Mouse (Mus musculus) limb, embryonic 11.5 days (tissue): ENCODE measurements around the gene Sorbs2. TPM values are rescaled to one million over a fixed set of nuclear protein-coding genes. Genes with fewer than 3 reads are reported as not detected.

ENCODE experiments used
- ATAC-seq: fragments of 200-750 bp; cut with Nextera tagmentation; 2 replicates; pipeline ENCODE4 v1.8.0; 2017; ENCODE audit warnings: low read depth; ENCODE audit not compliant: insufficient number of reproducible peaks, low FRiP score, low TSS enrichment
- DNase-seq: peaks from one replicate; pipeline ENCODE4 v3.0.0-alpha.2; 2015; ENCODE audit warnings: low spot score
- H3K27ac ChIP-seq: fragments of 300-500 bp; sonication (generic); replicated peaks from 2 replicates; pipeline ENCODE4 v1.5.1; 2014; ENCODE audit warnings: low read depth, mild to moderate bottlenecking, low read length
- H3K27me3 ChIP-seq: fragments of 300-500 bp; sonication (generic); 2 replicates; pipeline ENCODE4 v1.6.1; 2014; ENCODE audit warnings: mild to moderate bottlenecking, low read length, mixed read lengths; ENCODE audit not compliant: control insufficient read depth, insufficient read depth
- H3K36me3 ChIP-seq: fragments of 300-500 bp; sonication (generic); 2 replicates; pipeline ENCODE4 v1.6.1; 2014; ENCODE audit warnings: mild to moderate bottlenecking, low read length, moderate library complexity, mixed read lengths; ENCODE audit not compliant: control insufficient read depth, insufficient read depth
- H3K4me1 ChIP-seq: fragments of 300-500 bp; sonication (generic); 2 replicates; pipeline ENCODE4 v1.6.1; 2014; ENCODE audit warnings: low read length, mixed read lengths; ENCODE audit not compliant: control insufficient read depth, insufficient read depth
- H3K4me2 ChIP-seq: fragments of 300-500 bp; sonication (generic); 2 replicates; pipeline ENCODE4 v1.6.1; 2014; ENCODE audit warnings: low read depth, mild to moderate bottlenecking, moderate library complexity; ENCODE audit not compliant: severe bottlenecking
- H3K4me3 ChIP-seq: fragments of 300-500 bp; sonication (generic); 2 replicates; pipeline ENCODE4 v1.5.1; 2014; ENCODE audit warnings: low read depth, low read length
- H3K9ac ChIP-seq: fragments of 300-500 bp; sonication (generic); 2 replicates; pipeline ENCODE4 v1.6.1; 2014; ENCODE audit warnings: mild to moderate bottlenecking, low read length
- H3K9me3 ChIP-seq: fragments of 300-500 bp; sonication (generic); 2 replicates; pipeline ENCODE4 v1.6.1; 2016; ENCODE audit warnings: low read length; ENCODE audit not compliant: control insufficient read depth
- WGBS: fragments of 180-500 bp; shearing (Covaris S2); extraction: QIAGEN DNeasy Blood & Tissue Kit; methylation state at CpG from one replicate; pipeline ENCODE4 v1.1.7; 2014; 5-methylcytosine and 5-hydroxymethylcytosine counted together
- polyA plus RNA-seq: library from polyadenylated mRNA; unstranded; fragments of >200 nt; fragmentation: Nextera tagmentation; extraction: Ambion mirVana; gene quantifications from 2 replicates; pipeline ENCODE4 v1.2.1, GENCODE M21; 2014

Sorbs2 gene
- polyA plus RNA-seq, 1 experiment from 2014 or later, result 26.1 TPM

DNA sequence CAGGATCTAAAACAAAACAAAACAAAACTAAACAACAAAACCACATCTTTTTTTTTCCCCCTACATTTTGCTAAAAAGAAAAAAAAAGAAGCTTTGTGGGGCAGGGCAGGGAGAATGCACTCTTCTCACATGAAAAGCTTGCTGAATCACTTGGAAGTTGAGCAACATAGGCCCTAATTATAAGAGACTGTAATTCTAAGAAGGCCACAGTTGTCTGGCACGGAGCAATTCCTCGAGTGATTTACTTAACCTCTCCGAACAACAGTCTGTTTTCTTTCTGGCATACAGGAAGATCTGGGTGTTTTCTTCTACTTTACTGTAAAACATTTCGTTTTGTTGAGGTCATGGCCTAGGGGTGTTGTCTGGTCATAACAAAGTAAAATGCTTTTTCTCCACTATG is 202.1 kb downstream of the Sorbs2 start:
- Histone ChIP-seq H3K36me3 (no peaks in the 10 kb centered on the region), H3K9me3 (no peaks in the 10 kb centered on the region), H3K4me3 (no peak overlapping the region), H3K9ac (no peak overlapping the region), H3K4me2 (no peak overlapping the region), H3K27me3 (no peaks in the 10 kb centered on the region), H3K27ac (no peak overlapping the region), H3K4me1 (no peaks in the 10 kb centered on the region)
- WGBS, result 65% methylated on average over 4 of the region's 4 CpGs
- no peak for ATAC-seq
- DNase-seq, result no peak

- Histone ChIP-seq H3K4me2 (no peak overlapping the region), H3K4me3 (no peak overlapping the region), H3K27ac (no peak overlapping the region), H3K36me3 (no peaks in the 10 kb centered on the region), H3K9ac (no peak overlapping the region), H3K27me3 (no peaks in the 10 kb centered on the region), H3K9me3 (no peaks in the 10 kb centered on the region), H3K4me1 (no peaks in the 10 kb centered on the region)
- 95% methylated on average over 6 of the region's 6 CpGs for WGBS
- no peak for ATAC-seq
- no peak for DNase-seq
Measured at GRCm38 (mm10) chr8:45712610-45713009, 205.0 kb downstream of the Sorbs2 start.

- H3K9me3 ChIP-seq, result no peaks in the 10 kb centered on the region
- WGBS, result 28% methylated on average over 3 of the region's 3 CpGs
- DNase-seq (no peak), ATAC-seq (no peak)
- H3K27me3 ChIP-seq, result no peaks in the 10 kb centered on the region
- H3K9ac ChIP-seq, result no peak overlapping the region
- no peaks in the 10 kb centered on the region for H3K36me3 ChIP-seq
- no peak overlapping the region for H3K4me3 ChIP-seq
- H3K4me1 ChIP-seq, result no peaks in the 10 kb centered on the region
- no peak overlapping the region for H3K4me2 ChIP-seq
- H3K27ac ChIP-seq, result no peak overlapping the region
Measured at GRCm38 (mm10) chr8:45714806-45715205, 207.2 kb downstream of the Sorbs2 start.

DNA sequence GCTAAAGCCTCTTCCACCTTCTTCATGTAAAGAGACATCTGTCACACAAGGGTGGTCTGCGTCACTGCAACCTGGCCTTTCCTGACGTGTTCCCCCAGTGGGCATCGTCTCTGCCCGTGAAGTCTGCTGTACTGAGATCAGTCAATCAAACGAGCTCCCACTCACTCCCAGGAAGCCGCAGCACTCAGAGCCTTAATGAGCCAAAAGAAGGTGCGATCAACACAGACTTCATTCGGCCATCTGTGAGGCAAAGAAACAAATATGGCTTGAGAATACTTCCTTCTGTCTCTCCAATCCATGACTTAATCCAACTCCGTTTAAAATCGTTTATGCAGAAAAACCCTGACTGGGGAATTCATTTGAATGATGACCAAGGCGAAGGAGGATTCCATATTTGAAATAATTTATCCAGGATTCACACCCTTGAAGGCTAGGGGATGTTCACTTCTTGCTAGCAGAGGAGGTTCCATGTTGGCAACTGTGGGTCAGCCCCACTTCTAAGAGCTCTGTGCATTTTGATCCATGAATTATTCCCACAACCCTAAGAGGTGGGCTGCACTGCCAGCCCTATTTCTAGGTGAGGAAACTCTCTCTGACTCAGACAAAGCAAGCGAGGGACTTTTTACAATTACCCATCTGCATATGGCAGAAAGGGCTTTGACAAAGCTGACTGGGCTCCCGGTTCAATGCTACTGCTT is 207.9 kb downstream of the Sorbs2 start:
- Histone ChIP-seq H3K27ac (no peak overlapping the region), H3K4me2 (no peak overlapping the region), H3K4me3 (no peak overlapping the region), H3K9me3 (no peaks in the 10 kb centered on the region), H3K27me3 (no peaks in the 10 kb centered on the region), H3K9ac (no peak overlapping the region), H3K36me3 (no peaks in the 10 kb centered on the region), H3K4me1 (no peaks in the 10 kb centered on the region)
- no peak for DNase-seq
- no peak for ATAC-seq
- WGBS, result 64% methylated on average over 13 of the region's 13 CpGs

DNA sequence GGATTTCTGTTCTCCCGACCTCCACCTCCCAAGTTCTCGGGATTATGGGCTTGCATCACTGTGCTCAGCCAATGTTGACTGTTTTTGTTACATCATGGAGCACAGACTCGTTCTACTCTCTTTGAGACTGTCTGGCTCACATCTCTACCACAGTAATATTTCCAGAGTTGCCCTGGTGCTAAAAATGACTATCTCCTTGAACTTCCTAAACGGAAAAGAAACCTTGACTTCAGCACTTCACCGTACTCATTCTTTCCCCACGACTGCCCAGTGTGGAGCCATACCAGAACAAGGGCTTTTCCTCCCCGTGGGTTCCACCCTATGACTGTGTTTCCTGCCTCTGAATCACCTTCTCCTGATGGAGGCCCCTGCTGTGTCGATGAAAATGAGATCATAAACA is 212.2 kb downstream of the Sorbs2 start:
- no peaks in the 10 kb centered on the region for H3K4me1 ChIP-seq
- H3K9me3 ChIP-seq, result no peaks in the 10 kb centered on the region
- WGBS, result 65% methylated on average over 8 of the region's 8 CpGs
- H3K27me3 ChIP-seq, result no peaks in the 10 kb centered on the region
- H3K27ac ChIP-seq, result no peak overlapping the region
- DNase-seq (no peak), ATAC-seq (no peak)
- H3K4me2 ChIP-seq, result no peak overlapping the region
- H3K9ac ChIP-seq, result no peak overlapping the region
- no peak overlapping the region for H3K4me3 ChIP-seq
- H3K36me3 ChIP-seq, result no peaks in the 10 kb centered on the region

GRCm38 (mm10) chr8:45724204-45724603 is 216.6 kb downstream of the Sorbs2 start:
- H3K36me3 ChIP-seq, result no peaks in the 10 kb centered on the region
- H3K4me1 ChIP-seq, result no peaks in the 10 kb centered on the region
- no peaks in the 10 kb centered on the region for H3K27me3 ChIP-seq
- WGBS, result 79% methylated on average over 3 of the region's 3 CpGs
- H3K4me2 ChIP-seq, result no peak overlapping the region
- no peak overlapping the region for H3K27ac ChIP-seq
- H3K9ac ChIP-seq, result no peak overlapping the region
- DNase-seq (no peak), ATAC-seq (no peak)
- H3K9me3 ChIP-seq, result no peaks in the 10 kb centered on the region
- H3K4me3 ChIP-seq, result no peak overlapping the region

DNA sequence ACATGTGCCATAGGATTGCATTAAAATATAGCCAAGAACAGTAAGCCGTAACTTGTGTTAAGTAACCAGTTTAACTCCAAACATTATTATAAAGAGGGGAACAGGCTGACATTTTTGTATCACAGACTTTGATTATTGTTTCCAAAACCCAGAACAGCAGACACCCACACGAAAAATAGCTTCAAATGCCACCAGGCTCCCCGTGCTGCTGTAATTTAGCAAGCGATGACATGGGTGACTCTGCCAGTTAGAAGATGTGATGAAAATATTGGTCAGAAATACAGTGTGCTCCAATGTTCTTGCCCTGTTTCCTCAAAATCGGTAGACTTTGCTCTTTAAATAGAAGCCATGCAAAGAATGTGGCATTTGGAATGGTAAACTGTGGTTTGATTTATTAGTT is 217.7 kb downstream of the Sorbs2 start:
- ATAC-seq (no peak), DNase-seq (no peak)
- no peak overlapping the region for H3K27ac ChIP-seq
- H3K36me3 ChIP-seq, result no peaks in the 10 kb centered on the region
- WGBS, result 81% methylated on average over 5 of the region's 5 CpGs
- no peak overlapping the region for H3K4me3 ChIP-seq
- H3K4me2 ChIP-seq, result no peak overlapping the region
- no peaks in the 10 kb centered on the region for H3K9me3 ChIP-seq
- H3K4me1 ChIP-seq, result no peaks in the 10 kb centered on the region
- H3K9ac ChIP-seq, result no peak overlapping the region
- no peaks in the 10 kb centered on the region for H3K27me3 ChIP-seq

- WGBS, result 46% methylated on average over 7 of the region's 7 CpGs
- H3K27ac ChIP-seq, result no peak overlapping the region
- no peak overlapping the region for H3K4me2 ChIP-seq
- ATAC-seq, result 0 out of 2 replicates have a peak, but pooled peaks have one; percentile 26
- H3K9me3 ChIP-seq, result no peaks in the 10 kb centered on the region
- no peaks in the 10 kb centered on the region for H3K27me3 ChIP-seq
- H3K36me3 ChIP-seq, result no peaks in the 10 kb centered on the region
- no peak overlapping the region for H3K4me3 ChIP-seq
- no peak overlapping the region for H3K9ac ChIP-seq
- no peak for DNase-seq
- no peaks in the 10 kb centered on the region for H3K4me1 ChIP-seq
Measured at GRCm38 (mm10) chr8:45729850-45730382, 222.3 kb downstream of the Sorbs2 start.

GRCm38 (mm10) chr8:45730795-45731194 is 223.2 kb downstream of the Sorbs2 start:
- H3K4me3 ChIP-seq, result no peak overlapping the region
- no peaks in the 10 kb centered on the region for H3K9me3 ChIP-seq
- 80% methylated on average over 5 of the region's 5 CpGs for WGBS
- DNase-seq (no peak), ATAC-seq (no peak)
- no peaks in the 10 kb centered on the region for H3K27me3 ChIP-seq
- H3K4me1 ChIP-seq, result no peaks in the 10 kb centered on the region
- no peak overlapping the region for H3K4me2 ChIP-seq
- no peaks in the 10 kb centered on the region for H3K36me3 ChIP-seq
- no peak overlapping the region for H3K9ac ChIP-seq
- H3K27ac ChIP-seq, result no peak overlapping the region
